Mouse (Mus musculus) limb, embryonic 13.5 days (tissue): ENCODE data around the gene Gsdmc4. TPM values are rescaled to one million over a fixed set of nuclear protein-coding genes. Genes with fewer than 3 reads are reported as not detected.
"Not testable (repeated sequence)": the region's sequence is repeated elsewhere in the genome, so short reads cannot be mapped to it uniquely, and the experiment has no call there.

ENCODE experiments used
- ATAC-seq: fragments of 200-750 bp; cut with Nextera tagmentation; 2 replicates; pipeline ENCODE4 v1.8.0; 2017; ENCODE audit warnings: low read depth, moderate number of reproducible peaks, moderate TSS enrichment; ENCODE audit not compliant: low FRiP score
- H3K27ac ChIP-seq: fragments of 300-500 bp; sonication (generic); 2 replicates; pipeline ENCODE4 v1.5.1; 2015; ENCODE audit warnings: inconsistent platforms, mild to moderate bottlenecking, moderate library complexity
- H3K27me3 ChIP-seq: fragments of 300-500 bp; sonication (generic); 2 replicates; pipeline ENCODE4 v1.6.1; 2015; ENCODE audit warnings: mild to moderate bottlenecking, inconsistent platforms
- H3K36me3 ChIP-seq: fragments of 300-500 bp; sonication (generic); 2 replicates; pipeline ENCODE4 v1.6.1; 2015; ENCODE audit warnings: inconsistent platforms, mild to moderate bottlenecking, moderate library complexity
- H3K4me1 ChIP-seq: fragments of 300-500 bp; sonication (generic); 2 replicates; pipeline ENCODE4 v1.6.1; 2015; ENCODE audit warnings: inconsistent platforms
- H3K4me2 ChIP-seq: fragments of 300-500 bp; sonication (generic); replicated peaks from 2 replicates; pipeline ENCODE4 v1.6.1; 2015; ENCODE audit warnings: inconsistent platforms, mild to moderate bottlenecking, moderate library complexity
- H3K4me3 ChIP-seq: fragments of 300-500 bp; sonication (generic); 2 replicates; pipeline ENCODE4 v1.5.1; 2015; ENCODE audit warnings: moderate library complexity, mild to moderate bottlenecking, inconsistent platforms
- H3K9ac ChIP-seq: fragments of 300-500 bp; sonication (generic); 2 replicates; pipeline ENCODE4 v1.6.1; 2015; ENCODE audit warnings: mild to moderate bottlenecking, inconsistent platforms
- H3K9me3 ChIP-seq: fragments of 300-500 bp; sonication (generic); 2 replicates; pipeline ENCODE4 v1.6.1; 2016; ENCODE audit warnings: inconsistent platforms
- WGBS: fragments of 180-500 bp; shearing (Covaris S2); methylation state at CpG from one replicate; pipeline ENCODE4 v1.1.7; 2015; 5-methylcytosine and 5-hydroxymethylcytosine counted together
- polyA plus RNA-seq: library from polyadenylated mRNA; unstranded; fragments of >200 nt; fragmentation: Nextera tagmentation; extraction: Ambion mirVana; gene quantifications from 2 replicates; pipeline ENCODE4 v1.2.1, GENCODE M21; 2015

The Gsdmc4 gene
- polyA plus RNA-seq, 1 experiment from 2014 or later = not detected

DNA sequence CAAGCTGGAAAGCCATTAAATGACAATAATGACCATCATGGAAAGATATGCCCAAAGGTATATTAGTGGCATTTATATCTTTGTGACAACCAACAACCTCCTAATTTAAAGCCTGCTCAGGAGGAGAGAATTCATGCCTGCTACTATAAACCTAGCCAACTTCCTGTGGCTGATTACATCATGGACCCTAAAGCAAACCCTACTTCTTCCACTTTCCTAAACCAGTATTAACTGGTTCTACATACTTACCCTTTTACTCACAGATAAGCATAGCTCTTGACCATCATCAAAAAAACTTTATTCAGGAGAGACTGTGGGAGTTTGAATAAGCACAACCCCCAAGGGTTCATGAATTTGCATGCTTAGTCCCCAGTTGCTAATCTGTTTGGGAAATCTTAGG lies 2.2 kb downstream of the Gsdmc4 start:
- not testable (repeated sequence) for H3K27ac ChIP-seq, H3K4me1 ChIP-seq, H3K9me3 ChIP-seq, H3K27me3 ChIP-seq, H3K36me3 ChIP-seq, ATAC-seq, H3K4me2 ChIP-seq, H3K9ac ChIP-seq, H3K4me3 ChIP-seq

DNA sequence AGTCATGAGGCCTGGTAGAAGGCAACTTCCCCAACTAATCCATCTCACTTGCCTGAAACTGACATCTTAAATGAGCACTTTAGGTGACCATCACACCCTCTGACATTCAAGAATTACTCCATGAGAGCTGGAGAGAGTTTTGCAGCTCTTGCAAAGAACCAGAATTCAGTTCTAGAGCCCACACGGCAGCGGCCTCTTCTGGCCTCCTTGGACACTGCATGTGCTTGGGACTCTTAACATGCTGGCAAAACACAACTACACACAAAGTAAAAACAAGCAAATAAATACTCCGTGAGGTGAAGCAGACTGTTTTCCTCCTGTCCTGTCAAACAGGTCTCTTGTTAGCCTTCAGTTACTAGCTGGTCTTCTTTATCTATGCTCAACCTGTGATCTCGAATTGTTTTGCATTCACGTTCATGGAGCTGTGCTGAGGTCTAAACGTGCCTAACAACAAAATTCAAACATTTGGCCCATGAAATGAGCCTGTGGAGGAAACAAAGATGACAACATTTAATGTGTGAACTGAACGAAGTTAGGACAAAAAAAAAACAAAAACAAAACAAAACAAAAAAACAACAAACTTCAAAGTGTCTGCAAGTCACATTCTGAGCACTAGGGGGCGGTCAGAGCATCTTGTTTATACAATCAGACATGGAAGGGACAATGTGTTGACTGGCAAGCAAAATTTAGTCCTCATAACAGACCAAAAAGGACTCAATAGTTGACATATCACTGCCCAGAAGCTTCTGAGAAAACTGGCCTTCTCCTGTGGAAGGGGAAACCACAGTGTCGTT lies 16.3 kb downstream of the Gsdmc4 start:
- not testable (repeated sequence) for H3K27ac ChIP-seq, H3K4me2 ChIP-seq, ATAC-seq, H3K4me1 ChIP-seq, H3K36me3 ChIP-seq, H3K4me3 ChIP-seq, H3K9me3 ChIP-seq, H3K9ac ChIP-seq, H3K27me3 ChIP-seq
- 40% methylated on average over 9 of the region's 9 CpGs for WGBS

DNA sequence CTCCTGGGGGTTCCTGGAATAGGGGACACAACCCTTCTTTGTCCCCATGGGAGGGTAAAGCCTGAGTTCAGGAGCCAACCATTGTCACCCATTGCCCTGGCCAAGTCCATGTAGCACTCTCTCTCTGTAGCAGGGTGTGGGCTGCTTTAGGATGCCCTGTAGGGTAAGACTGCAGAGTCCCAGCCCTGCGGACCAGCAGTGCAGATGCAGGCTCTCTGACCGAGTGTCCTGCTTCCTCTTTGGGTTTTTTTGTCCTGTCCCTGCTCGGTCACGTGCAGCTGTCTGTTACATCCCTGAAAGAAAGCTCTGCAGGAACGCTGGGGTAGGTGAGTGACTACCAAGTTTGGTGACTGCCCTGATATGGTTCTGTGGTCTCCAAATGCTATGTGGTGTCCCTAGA lies 23.7 kb downstream of the Gsdmc4 start:
- not testable (repeated sequence) for H3K4me1 ChIP-seq, H3K36me3 ChIP-seq, ATAC-seq, H3K4me3 ChIP-seq, H3K9ac ChIP-seq, H3K27ac ChIP-seq, H3K9me3 ChIP-seq, H3K4me2 ChIP-seq, H3K27me3 ChIP-seq
- 64% methylated on average over 4 of the region's 5 CpGs for WGBS

DNA sequence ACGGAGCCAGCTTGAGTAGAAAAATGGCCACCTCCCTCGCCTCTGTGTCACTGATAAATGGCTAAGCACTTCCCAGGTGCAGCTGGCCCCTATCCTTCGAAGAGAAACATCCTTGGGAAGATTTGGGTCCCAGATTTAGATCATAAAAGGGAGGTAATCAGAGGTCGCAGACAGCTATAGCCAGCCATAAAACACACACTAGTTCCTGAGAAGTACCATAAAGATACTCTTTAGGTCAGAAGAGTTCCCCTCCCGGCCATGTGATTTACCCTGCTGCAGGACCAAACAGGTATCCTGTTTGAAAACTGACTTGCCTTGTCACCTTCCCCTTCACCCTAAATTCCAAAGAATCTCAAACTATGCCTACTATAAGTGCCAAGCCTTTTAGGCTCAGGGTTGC lies 24.1 kb downstream of the Gsdmc4 start:
- H3K9ac ChIP-seq, H3K4me3 ChIP-seq, H3K4me2 ChIP-seq, H3K36me3 ChIP-seq, H3K27me3 ChIP-seq, H3K9me3 ChIP-seq, H3K4me1 ChIP-seq, H3K27ac ChIP-seq, ATAC-seq: not testable (repeated sequence)
- no CpG with 5 or more reads among the region's 5 CpGs for WGBS

DNA sequence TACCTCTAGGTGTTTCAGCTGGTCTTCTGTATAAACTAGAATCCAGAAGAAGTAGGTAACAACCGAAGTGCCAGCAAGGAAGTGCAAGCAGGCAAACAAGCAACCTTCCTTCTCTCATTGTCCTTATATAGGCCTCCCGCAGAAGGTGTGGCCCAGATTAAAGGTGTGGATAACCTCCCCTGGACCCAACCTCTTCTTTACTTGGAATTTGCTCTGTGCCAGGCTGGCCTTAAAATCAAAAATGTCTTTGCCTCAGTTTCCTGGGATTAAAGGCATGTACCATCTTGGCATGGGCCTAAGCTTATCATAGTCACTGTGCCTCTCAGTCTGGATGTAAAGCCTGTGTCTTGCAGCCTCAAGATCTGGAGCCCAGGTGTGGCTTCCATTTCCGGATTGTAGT lies 33.6 kb downstream of the Gsdmc4 start, which contains the start of gene Gsdmc3:
Gsdmc3 (minus strand) TSS at position 101 of the 400 bp plus-strand sequence.
- not testable (repeated sequence) for ATAC-seq, H3K36me3 ChIP-seq, H3K27ac ChIP-seq, H3K4me1 ChIP-seq, H3K4me3 ChIP-seq, H3K4me2 ChIP-seq, H3K9ac ChIP-seq, H3K27me3 ChIP-seq, H3K9me3 ChIP-seq
- 82% methylated on average over 1 of the region's 3 CpGs for WGBS

DNA sequence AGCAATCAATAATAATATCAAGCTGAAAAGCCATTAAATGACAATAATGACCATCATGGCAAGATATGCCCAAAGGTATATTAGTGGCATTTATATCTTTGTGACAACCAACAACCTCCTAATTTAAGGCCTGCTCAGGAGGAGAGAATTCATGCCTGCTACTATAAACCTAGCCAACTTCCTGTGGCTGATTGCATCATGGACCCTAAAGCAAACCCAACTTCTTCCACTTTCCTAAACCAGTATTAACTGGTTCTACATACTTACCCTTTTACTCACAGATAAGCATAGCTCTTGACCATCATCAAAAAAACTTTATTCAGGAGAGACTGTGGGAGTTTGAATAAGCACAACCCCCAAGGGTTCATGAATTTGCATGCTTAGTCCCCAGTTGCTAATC lies 35.9 kb downstream of the Gsdmc4 start:
- H3K9me3 ChIP-seq, H3K27ac ChIP-seq, H3K36me3 ChIP-seq, H3K4me3 ChIP-seq, H3K4me2 ChIP-seq, H3K9ac ChIP-seq, ATAC-seq, H3K27me3 ChIP-seq, H3K4me1 ChIP-seq: not testable (repeated sequence)

DNA sequence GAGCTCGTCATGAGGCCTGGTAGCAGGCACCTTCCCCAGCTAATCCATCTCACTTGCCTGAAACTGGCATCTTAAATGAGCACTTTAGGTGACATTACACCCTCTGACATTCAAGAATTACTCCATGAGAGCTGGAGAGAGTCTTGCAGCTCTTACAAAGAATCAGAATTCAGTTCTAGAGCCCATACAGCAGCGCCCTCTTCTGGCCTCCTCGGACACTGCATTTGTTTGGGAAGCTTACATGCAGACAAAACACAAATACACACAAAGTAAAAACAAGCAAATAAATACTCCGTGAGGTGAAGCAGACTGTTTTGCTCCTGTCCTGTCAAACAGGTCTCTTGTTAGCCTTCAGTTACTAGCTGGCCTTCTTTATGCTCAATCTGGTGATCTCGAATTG lies 50.1 kb downstream of the Gsdmc4 start:
- H3K4me1 ChIP-seq, H3K36me3 ChIP-seq, H3K4me2 ChIP-seq, ATAC-seq, H3K27me3 ChIP-seq, H3K27ac ChIP-seq, H3K9ac ChIP-seq, H3K4me3 ChIP-seq, H3K9me3 ChIP-seq: not testable (repeated sequence)
- WGBS = 44% methylated on average over 5 of the region's 5 CpGs

Other genes with a start within 250 kb of the Gsdmc4 start
- not detected in 2 replicates for gene Gsdmc2, start 67.1 kb downstream of the Gsdmc4 start, polyA plus RNA-seq
- gene Gsdmc3, start 33.7 kb downstream of the Gsdmc4 start, polyA plus RNA-seq = not detected in 2 replicates
- 59.0 and 60.1 TPM in 2 replicates for gene Fam49b, start 148.2 kb upstream of the Gsdmc4 start, polyA plus RNA-seq